ENCODE assay signal across 8 mouse cellular contexts in genomic region chr5:8227073-8227472, GRCm38 (mm10).
"Had no signal": no experiment of that assay in that cellular context is flagged by ENCODE, and none has a peak within 500 bp of the region (broad histone marks: within the 10 kb centered on the region; RNA-seq: fewer than 3 reads in every experiment).

No protein-coding gene starts in this region.

- DNase-seq: liver, postnatal 0 days; lung, adult 2 months; lung, postnatal 14 days; lung, postnatal 36 days; right cerebral cortex, postnatal 14 days; thymus, adult 18-20 months; thymus, postnatal 14 days; thymus, postnatal 36 days had no signal
